Mouse (Mus musculus): ENCODE measurements around the gene Midn. TPM values are rescaled to one million over a fixed set of nuclear protein-coding genes. Genes with fewer than 3 reads are reported as not detected.
A peak's percentile ranks its signal among the peaks of the same experiment; 100 is the strongest.

Gene Midn
- polyA plus RNA-seq, 1 experiment from 2014 or later, result 8.8 TPM

GRCm38 (mm10) chr10:80171760-80172526, 23.9 kb downstream of the Midn start:
- Histone ChIP-seq H3K27me3 (replicated peaks; ENCODE audit: control insufficient read depth, insufficient read depth, low read length) (no peaks in the 10 kb centered on the region), H3K36me3 (ENCODE audit: control insufficient read depth, insufficient read depth, low read length) (peaks cover 20% of the 10 kb centered on the region), H3K27ac (ENCODE audit: low read length) (peak overlapping the region; percentile 91), H3K4me3 (ENCODE audit: low read length) (peak overlapping the region; percentile 60; the same call in 1 of the 2 replicates), H3K4me2 (ENCODE audit: low read depth, low read length) (peak overlapping the region; percentile 52), H3K9ac (ENCODE audit: low read depth, low read length) (peak overlapping the region; percentile 71), H3K4me1 (ENCODE audit: control insufficient read depth, insufficient read depth, low read length) (peaks cover 26% of the 10 kb centered on the region), H3K9me3 (ENCODE audit: control insufficient read depth, low read length) (no peaks in the 10 kb centered on the region)
- no peak for ATAC-seq
- WGBS, result 81% methylated on average over 45 of the region's 45 CpGs

GRCm38 (mm10) chr10:80172527-80173292, 24.6 kb downstream of the Midn start, which contains the start of gene 1600002K03Rik:
TSS of gene 1600002K03Rik (plus strand) at chr10:80172944.
- H3K4me1 ChIP-seq (ENCODE audit: control insufficient read depth, insufficient read depth, low read length), result peaks cover 24% of the 10 kb centered on the region
- peak within 1 kb of the TSS; percentile 71 for H3K9ac ChIP-seq (ENCODE audit: low read depth, low read length)
- peak; percentile 79 for ATAC-seq

GRCm38 (mm10) chr10:80173358-80173757, 25.3 kb downstream of the Midn start:
- Histone ChIP-seq H3K27me3 (replicated peaks; ENCODE audit: control insufficient read depth, insufficient read depth, low read length) (no peaks in the 10 kb centered on the region), H3K4me3 (ENCODE audit: low read length) (peak overlapping the region; percentile 60), H3K4me2 (ENCODE audit: low read depth, low read length) (peak overlapping the region; percentile 52), H3K4me1 (ENCODE audit: control insufficient read depth, insufficient read depth, low read length) (peaks cover 24% of the 10 kb centered on the region), H3K9me3 (ENCODE audit: control insufficient read depth, low read length) (no peaks in the 10 kb centered on the region), H3K9ac (ENCODE audit: low read depth, low read length) (peak overlapping the region; percentile 71), H3K27ac (ENCODE audit: low read length) (peak overlapping the region; percentile 63; the same call in 1 of the 2 replicates), H3K36me3 (ENCODE audit: control insufficient read depth, insufficient read depth, low read length) (peaks cover 20% of the 10 kb centered on the region)
- WGBS, result 10% methylated on average over 11 of the region's 11 CpGs
- no peak for ATAC-seq

More at GRCm38 (mm10) chr10:80172527-80173292, 24.6 kb downstream of the Midn start, which contains the start of gene 1600002K03Rik:
- Histone ChIP-seq H3K4me3 (ENCODE audit: low read length) (peak within 1 kb of the TSS; percentile 60), H3K27me3 (replicated peaks; ENCODE audit: control insufficient read depth, insufficient read depth, low read length) (no peaks in the 10 kb centered on the region), H3K9me3 (ENCODE audit: control insufficient read depth, low read length) (no peaks in the 10 kb centered on the region), H3K4me2 (ENCODE audit: low read depth, low read length) (peak within 1 kb of the TSS; percentile 52), H3K36me3 (ENCODE audit: control insufficient read depth, insufficient read depth, low read length) (peaks cover 20% of the 10 kb centered on the region), H3K27ac (ENCODE audit: low read length) (peak within 1 kb of the TSS; percentile 91)
- WGBS, result 6% methylated on average over 35 of the region's 35 CpGs

- H3K36me3 ChIP-seq (ENCODE audit: control insufficient read depth, insufficient read depth, low read length), result peaks cover 20% of the 10 kb centered on the region
- ATAC-seq, result no peak
- no peaks in the 10 kb centered on the region for H3K27me3 ChIP-seq (replicated peaks; ENCODE audit: control insufficient read depth, insufficient read depth, low read length)
- no peak overlapping the region for H3K4me3 ChIP-seq (ENCODE audit: low read length)
- H3K4me1 ChIP-seq (ENCODE audit: control insufficient read depth, insufficient read depth, low read length), result peaks cover 20% of the 10 kb centered on the region
- H3K27ac ChIP-seq (ENCODE audit: low read length), result no peak overlapping the region
- no peaks in the 10 kb centered on the region for H3K9me3 ChIP-seq (ENCODE audit: control insufficient read depth, low read length)
- H3K4me2 ChIP-seq (ENCODE audit: low read depth, low read length), result no peak overlapping the region
- H3K9ac ChIP-seq (ENCODE audit: low read depth, low read length), result no peak overlapping the region
- 85% methylated on average over 10 of the region's 10 CpGs for WGBS
These were observed 26.0 kb downstream of the Midn start for GRCm38 (mm10) chr10:80173955-80174640.

GRCm38 (mm10) chr10:80174705-80175104, 26.6 kb downstream of the Midn start:
- H3K4me1 ChIP-seq (ENCODE audit: control insufficient read depth, insufficient read depth, low read length), result peaks cover 17% of the 10 kb centered on the region
- H3K36me3 ChIP-seq (ENCODE audit: control insufficient read depth, insufficient read depth, low read length), result peaks cover 19% of the 10 kb centered on the region
- H3K27ac ChIP-seq (ENCODE audit: low read length), result no peak overlapping the region
- no peaks in the 10 kb centered on the region for H3K9me3 ChIP-seq (ENCODE audit: control insufficient read depth, low read length)
- ATAC-seq, result no peak
- H3K27me3 ChIP-seq (replicated peaks; ENCODE audit: control insufficient read depth, insufficient read depth, low read length), result no peaks in the 10 kb centered on the region
- 40% methylated on average over 2 of the region's 2 CpGs for WGBS
- H3K4me2 ChIP-seq (ENCODE audit: low read depth, low read length), result no peak overlapping the region
- H3K4me3 ChIP-seq (ENCODE audit: low read length), result no peak overlapping the region
- no peak overlapping the region for H3K9ac ChIP-seq (ENCODE audit: low read depth, low read length)

GRCm38 (mm10) chr10:80175536-80176269, 27.6 kb downstream of the Midn start:
- no peak overlapping the region for H3K4me3 ChIP-seq (ENCODE audit: low read length)
- H3K27ac ChIP-seq (ENCODE audit: low read length), result no peak overlapping the region
- H3K27me3 ChIP-seq (replicated peaks; ENCODE audit: control insufficient read depth, insufficient read depth, low read length), result no peaks in the 10 kb centered on the region
- H3K4me2 ChIP-seq (ENCODE audit: low read depth, low read length), result no peak overlapping the region
- WGBS, result 35% methylated on average over 4 of the region's 4 CpGs
- H3K4me1 ChIP-seq (ENCODE audit: control insufficient read depth, insufficient read depth, low read length), result peaks cover 23% of the 10 kb centered on the region
- no peak overlapping the region for H3K9ac ChIP-seq (ENCODE audit: low read depth, low read length)
- no peak for ATAC-seq
- H3K9me3 ChIP-seq (ENCODE audit: control insufficient read depth, low read length), result no peaks in the 10 kb centered on the region
- peaks cover 9% of the 10 kb centered on the region for H3K36me3 ChIP-seq (ENCODE audit: control insufficient read depth, insufficient read depth, low read length)

- 88% methylated on average over 5 of the region's 5 CpGs for WGBS
- ATAC-seq, result no peak
- H3K36me3 ChIP-seq (ENCODE audit: control insufficient read depth, insufficient read depth, low read length), result peaks cover 4% of the 10 kb centered on the region
These were observed 28.3 kb downstream of the Midn start for GRCm38 (mm10) chr10:80176270-80176834.

GRCm38 (mm10) chr10:80177441-80178279, 29.6 kb downstream of the Midn start:
- Histone ChIP-seq H3K27ac (ENCODE audit: low read length) (no peak overlapping the region), H3K27me3 (replicated peaks; ENCODE audit: control insufficient read depth, insufficient read depth, low read length) (no peaks in the 10 kb centered on the region), H3K9ac (ENCODE audit: low read depth, low read length) (no peak overlapping the region; the same call in 1 of the 2 replicates), H3K36me3 (ENCODE audit: control insufficient read depth, insufficient read depth, low read length) (no peaks in the 10 kb centered on the region), H3K4me3 (ENCODE audit: low read length) (no peak overlapping the region), H3K4me2 (ENCODE audit: low read depth, low read length) (no peak overlapping the region), H3K9me3 (ENCODE audit: control insufficient read depth, low read length) (no peaks in the 10 kb centered on the region), H3K4me1 (ENCODE audit: control insufficient read depth, insufficient read depth, low read length) (peaks cover 9% of the 10 kb centered on the region)
- 67% methylated on average over 7 of the region's 7 CpGs for WGBS
- no peak for ATAC-seq

More at GRCm38 (mm10) chr10:80176270-80176834, 28.3 kb downstream of the Midn start:
- Histone ChIP-seq H3K9me3 (ENCODE audit: control insufficient read depth, low read length) (no peaks in the 10 kb centered on the region), H3K9ac (ENCODE audit: low read depth, low read length) (no peak overlapping the region), H3K4me3 (ENCODE audit: low read length) (no peak overlapping the region), H3K4me1 (ENCODE audit: control insufficient read depth, insufficient read depth, low read length) (peaks cover 20% of the 10 kb centered on the region), H3K27me3 (replicated peaks; ENCODE audit: control insufficient read depth, insufficient read depth, low read length) (no peaks in the 10 kb centered on the region), H3K4me2 (ENCODE audit: low read depth, low read length) (no peak overlapping the region), H3K27ac (ENCODE audit: low read length) (no peak overlapping the region)

All from intestine, embryonic 16.5 days (tissue).